Mouse (Mus musculus): ENCODE measurements around the gene Ripor3.

- TF ChIP-seq POLR2A (IDR thresholded peaks at IDR 0.05; ENCODE audit: borderline replicate concordance, insufficient read depth, low read length) (no peak), CTCF (IDR thresholded peaks at IDR 0.05; ENCODE audit: borderline replicate concordance, insufficient read depth, low read depth, low read length) (no peak)
Measured at GRCm38 (mm10) chr2:167944193-167944592, 66.2 kb downstream of the Ripor3 start.
